Mouse (Mus musculus): ENCODE results near the gene Pmpca. TPM values are rescaled to one million over a fixed set of nuclear protein-coding genes. Genes with fewer than 3 reads are reported as not detected.

The Pmpca gene
- polyA plus RNA-seq, 1 experiment from 2014 or later, result 98.6 TPM

- H3K4me3 ChIP-seq (ENCODE audit: low read length), result no peak overlapping the region
- no peak overlapping the region for H3K27ac ChIP-seq (ENCODE audit: low read length)
- H3K9ac ChIP-seq (ENCODE audit: low read length), result no peak overlapping the region
- peaks cover 15% of the 10 kb centered on the region for H3K4me1 ChIP-seq (replicated peaks; ENCODE audit: control insufficient read depth, insufficient read depth, low read length)
- ATAC-seq (ENCODE audit: low read depth), result no peak
- no peak overlapping the region for H3K4me2 ChIP-seq (ENCODE audit: low read depth, low read length)
- H3K36me3 ChIP-seq (ENCODE audit: control insufficient read depth, insufficient read depth, low read length), result peaks cover 48% of the 10 kb centered on the region
- H3K27me3 ChIP-seq (ENCODE audit: control insufficient read depth, insufficient read depth, low read depth, low read length), result no peaks in the 10 kb centered on the region
- WGBS, result 83% methylated on average over 3 of the region's 3 CpGs
- H3K9me3 ChIP-seq (ENCODE audit: control insufficient read depth, low read length), result no peaks in the 10 kb centered on the region
Observed at GRCm38 (mm10) chr2:26390954-26391353, 1.8 kb downstream of the Pmpca start.

- H3K4me1 ChIP-seq (replicated peaks; ENCODE audit: control insufficient read depth, insufficient read depth, low read length), result peaks cover 15% of the 10 kb centered on the region
- peaks cover 53% of the 10 kb centered on the region for H3K36me3 ChIP-seq (ENCODE audit: control insufficient read depth, insufficient read depth, low read length)
- no peak overlapping the region for H3K9ac ChIP-seq (ENCODE audit: low read length)
- no peak for ATAC-seq (ENCODE audit: low read depth)
- H3K4me2 ChIP-seq (ENCODE audit: low read depth, low read length), result no peak overlapping the region
- no peak overlapping the region for H3K4me3 ChIP-seq (ENCODE audit: low read length)
- WGBS, result 91% methylated on average over 6 of the region's 6 CpGs
- H3K9me3 ChIP-seq (ENCODE audit: control insufficient read depth, low read length), result no peaks in the 10 kb centered on the region
- H3K27me3 ChIP-seq (ENCODE audit: control insufficient read depth, insufficient read depth, low read depth, low read length), result no peaks in the 10 kb centered on the region
- no peak overlapping the region for H3K27ac ChIP-seq (ENCODE audit: low read length)
Observed at GRCm38 (mm10) chr2:26391617-26392016, 2.5 kb downstream of the Pmpca start.

GRCm38 (mm10) chr2:26398978-26399377, 9.8 kb downstream of the Pmpca start:
- H3K9me3 ChIP-seq (ENCODE audit: control insufficient read depth, low read length), result no peaks in the 10 kb centered on the region
- WGBS, result 78% methylated on average over 8 of the region's 8 CpGs
- H3K27ac ChIP-seq (ENCODE audit: low read length), result no peak overlapping the region
- H3K4me1 ChIP-seq (replicated peaks; ENCODE audit: control insufficient read depth, insufficient read depth, low read length), result no peaks in the 10 kb centered on the region
- ATAC-seq (ENCODE audit: low read depth), result no peak
- H3K27me3 ChIP-seq (ENCODE audit: control insufficient read depth, insufficient read depth, low read depth, low read length), result no peaks in the 10 kb centered on the region
- no peak overlapping the region for H3K4me2 ChIP-seq (ENCODE audit: low read depth, low read length)
- H3K36me3 ChIP-seq (ENCODE audit: control insufficient read depth, insufficient read depth, low read length), result peaks cover 61% of the 10 kb centered on the region
- H3K4me3 ChIP-seq (ENCODE audit: low read length), result no peak overlapping the region
- H3K9ac ChIP-seq (ENCODE audit: low read length), result no peak overlapping the region

GRCm38 (mm10) chr2:26399647-26400046, 10.5 kb downstream of the Pmpca start:
- Histone ChIP-seq H3K27ac (ENCODE audit: low read length) (no peak overlapping the region), H3K9me3 (ENCODE audit: control insufficient read depth, low read length) (no peaks in the 10 kb centered on the region), H3K4me2 (ENCODE audit: low read depth, low read length) (no peak overlapping the region), H3K4me3 (ENCODE audit: low read length) (no peak overlapping the region), H3K27me3 (ENCODE audit: control insufficient read depth, insufficient read depth, low read depth, low read length) (no peaks in the 10 kb centered on the region), H3K9ac (ENCODE audit: low read length) (no peak overlapping the region), H3K4me1 (replicated peaks; ENCODE audit: control insufficient read depth, insufficient read depth, low read length) (no peaks in the 10 kb centered on the region), H3K36me3 (ENCODE audit: control insufficient read depth, insufficient read depth, low read length) (peaks cover 55% of the 10 kb centered on the region)
- 0 out of 2 replicates have a peak, but pooled peaks have one; percentile 12 for ATAC-seq (ENCODE audit: low read depth)
- WGBS, result 66% methylated on average over 5 of the region's 5 CpGs

GRCm38 (mm10) chr2:26400296-26400695, 11.2 kb downstream of the Pmpca start:
- peaks cover 50% of the 10 kb centered on the region for H3K36me3 ChIP-seq (ENCODE audit: control insufficient read depth, insufficient read depth, low read length)
- 79% methylated on average over 5 of the region's 5 CpGs for WGBS

GRCm38 (mm10) chr2:26401023-26401422, 11.9 kb downstream of the Pmpca start:
- 79% methylated on average over 4 of the region's 4 CpGs for WGBS

More at GRCm38 (mm10) chr2:26400296-26400695, 11.2 kb downstream of the Pmpca start:
- Histone ChIP-seq H3K27ac (ENCODE audit: low read length) (no peak overlapping the region), H3K27me3 (ENCODE audit: control insufficient read depth, insufficient read depth, low read depth, low read length) (no peaks in the 10 kb centered on the region), H3K9ac (ENCODE audit: low read length) (no peak overlapping the region), H3K4me1 (replicated peaks; ENCODE audit: control insufficient read depth, insufficient read depth, low read length) (no peaks in the 10 kb centered on the region), H3K9me3 (ENCODE audit: control insufficient read depth, low read length) (no peaks in the 10 kb centered on the region), H3K4me2 (ENCODE audit: low read depth, low read length) (no peak overlapping the region), H3K4me3 (ENCODE audit: low read length) (no peak overlapping the region)
- ATAC-seq (ENCODE audit: low read depth), result no peak

GRCm38 (mm10) chr2:26402265-26402664, 13.1 kb downstream of the Pmpca start:
- no peak for ATAC-seq (ENCODE audit: low read depth)
- peaks cover 31% of the 10 kb centered on the region for H3K36me3 ChIP-seq (ENCODE audit: control insufficient read depth, insufficient read depth, low read length)
- no peak overlapping the region for H3K27ac ChIP-seq (ENCODE audit: low read length)
- H3K9me3 ChIP-seq (ENCODE audit: control insufficient read depth, low read length), result no peaks in the 10 kb centered on the region
- 84% methylated on average over 1 of the region's 1 CpGs for WGBS
- no peaks in the 10 kb centered on the region for H3K27me3 ChIP-seq (ENCODE audit: control insufficient read depth, insufficient read depth, low read depth, low read length)
- no peak overlapping the region for H3K9ac ChIP-seq (ENCODE audit: low read length)
- no peak overlapping the region for H3K4me2 ChIP-seq (ENCODE audit: low read depth, low read length)
- H3K4me3 ChIP-seq (ENCODE audit: low read length), result no peak overlapping the region
- peaks cover 7% of the 10 kb centered on the region for H3K4me1 ChIP-seq (replicated peaks; ENCODE audit: control insufficient read depth, insufficient read depth, low read length)

More at GRCm38 (mm10) chr2:26401023-26401422, 11.9 kb downstream of the Pmpca start:
- Histone ChIP-seq H3K36me3 (ENCODE audit: control insufficient read depth, insufficient read depth, low read length) (peaks cover 43% of the 10 kb centered on the region), H3K9me3 (ENCODE audit: control insufficient read depth, low read length) (no peaks in the 10 kb centered on the region), H3K27me3 (ENCODE audit: control insufficient read depth, insufficient read depth, low read depth, low read length) (no peaks in the 10 kb centered on the region), H3K4me1 (replicated peaks; ENCODE audit: control insufficient read depth, insufficient read depth, low read length) (no peaks in the 10 kb centered on the region; the same call in 1 of the 2 replicates), H3K9ac (ENCODE audit: low read length) (no peak overlapping the region), H3K4me2 (ENCODE audit: low read depth, low read length) (no peak overlapping the region), H3K4me3 (ENCODE audit: low read length) (no peak overlapping the region), H3K27ac (ENCODE audit: low read length) (no peak overlapping the region)
- ATAC-seq (ENCODE audit: low read depth), result no peak

- H3K27ac ChIP-seq (ENCODE audit: low read length), result no peak overlapping the region
- no peak overlapping the region for H3K4me2 ChIP-seq (ENCODE audit: low read depth, low read length)
- H3K27me3 ChIP-seq (ENCODE audit: control insufficient read depth, insufficient read depth, low read depth, low read length), result no peaks in the 10 kb centered on the region
- peaks cover 22% of the 10 kb centered on the region for H3K36me3 ChIP-seq (ENCODE audit: control insufficient read depth, insufficient read depth, low read length)
- 70% methylated on average over 8 of the region's 8 CpGs for WGBS
- no peak overlapping the region for H3K9ac ChIP-seq (ENCODE audit: low read length)
- no peaks in the 10 kb centered on the region for H3K9me3 ChIP-seq (ENCODE audit: control insufficient read depth, low read length)
- no peak for ATAC-seq (ENCODE audit: low read depth)
- peaks cover 17% of the 10 kb centered on the region for H3K4me1 ChIP-seq (replicated peaks; ENCODE audit: control insufficient read depth, insufficient read depth, low read length)
- no peak overlapping the region for H3K4me3 ChIP-seq (ENCODE audit: low read length)
Observed at GRCm38 (mm10) chr2:26403306-26403705, 14.2 kb downstream of the Pmpca start.

- Histone ChIP-seq H3K9me3 (ENCODE audit: control insufficient read depth, low read length) (no peaks in the 10 kb centered on the region), H3K27me3 (ENCODE audit: control insufficient read depth, insufficient read depth, low read depth, low read length) (no peaks in the 10 kb centered on the region), H3K27ac (ENCODE audit: low read length) (peak within 1 kb of the TSS; percentile 80), H3K4me2 (ENCODE audit: low read depth, low read length) (peak within 1 kb of the TSS; percentile 73), H3K4me3 (ENCODE audit: low read length) (peak within 1 kb of the TSS; percentile 98), H3K4me1 (replicated peaks; ENCODE audit: control insufficient read depth, insufficient read depth, low read length) (peaks cover 26% of the 10 kb centered on the region), H3K9ac (ENCODE audit: low read length) (peak within 1 kb of the TSS; percentile 98), H3K36me3 (ENCODE audit: control insufficient read depth, insufficient read depth, low read length) (peaks cover 14% of the 10 kb centered on the region)
- WGBS, result under 1% methylated on average over 57 of the region's 57 CpGs
- ATAC-seq (ENCODE audit: low read depth), result peak; percentile 97
Observed at GRCm38 (mm10) chr2:26408515-26409356, 19.6 kb downstream of the Pmpca start, which contains the start of gene Inpp5e. Inpp5e (minus strand) TSS chr2:26409203.
